Mouse (Mus musculus) midbrain, embryonic 12.5 days (tissue): Measurements from ENCODE around the gene Itgam. TPM values are rescaled to one million over a fixed set of nuclear protein-coding genes. Genes with fewer than 3 reads are reported as not detected.

Experiments
- ATAC-seq: fragments of 200-750 bp; cut with Nextera tagmentation; 2 replicates; pipeline ENCODE4 v1.8.0; 2017; ENCODE audit warnings: low read depth, moderate TSS enrichment, moderate library complexity; ENCODE audit not compliant: low FRiP score
- H3K27ac ChIP-seq: fragments of 300-500 bp; sonication (generic); replicated peaks from 2 replicates; pipeline ENCODE4 v1.5.1; 2016; ENCODE audit warnings: mild to moderate bottlenecking
- H3K27me3 ChIP-seq: fragments of 300-500 bp; sonication (generic); 2 replicates; pipeline ENCODE4 v1.6.1; 2016; ENCODE audit warnings: mild to moderate bottlenecking
- H3K36me3 ChIP-seq: fragments of 300-500 bp; sonication (generic); 2 replicates; pipeline ENCODE4 v1.6.1; 2016
- H3K4me1 ChIP-seq: fragments of 300-500 bp; sonication (generic); 2 replicates; pipeline ENCODE4 v1.6.1; 2016
- H3K4me2 ChIP-seq: fragments of 300-500 bp; sonication (generic); replicated peaks from 2 replicates; pipeline ENCODE4 v1.6.1; 2016; ENCODE audit warnings: mild to moderate bottlenecking, moderate library complexity
- H3K4me3 ChIP-seq: fragments of 300-500 bp; sonication (generic); 2 replicates; pipeline ENCODE4 v1.5.1; 2016; ENCODE audit warnings: mild to moderate bottlenecking
- H3K9ac ChIP-seq: fragments of 300-500 bp; sonication (generic); replicated peaks from 2 replicates; pipeline ENCODE4 v1.6.1; 2016; ENCODE audit warnings: mild to moderate bottlenecking, moderate library complexity
- H3K9me3 ChIP-seq: fragments of 300-500 bp; sonication (generic); 2 replicates; pipeline ENCODE4 v1.6.1; 2016; ENCODE audit warnings: mild to moderate bottlenecking
- WGBS: fragments of 180-500 bp; shearing (Covaris S2); methylation state at CpG from one replicate; pipeline ENCODE4 v1.1.7; 2016; 5-methylcytosine and 5-hydroxymethylcytosine counted together
- polyA plus RNA-seq: library from polyadenylated mRNA; unstranded; fragments of >200 nt; fragmentation: Nextera tagmentation; extraction: Ambion mirVana; gene quantifications from 2 replicates; pipeline ENCODE4 v1.2.1, GENCODE M21; 2016

The Itgam gene
- polyA plus RNA-seq, 1 experiment from 2014 or later = 0.42 TPM

DNA sequence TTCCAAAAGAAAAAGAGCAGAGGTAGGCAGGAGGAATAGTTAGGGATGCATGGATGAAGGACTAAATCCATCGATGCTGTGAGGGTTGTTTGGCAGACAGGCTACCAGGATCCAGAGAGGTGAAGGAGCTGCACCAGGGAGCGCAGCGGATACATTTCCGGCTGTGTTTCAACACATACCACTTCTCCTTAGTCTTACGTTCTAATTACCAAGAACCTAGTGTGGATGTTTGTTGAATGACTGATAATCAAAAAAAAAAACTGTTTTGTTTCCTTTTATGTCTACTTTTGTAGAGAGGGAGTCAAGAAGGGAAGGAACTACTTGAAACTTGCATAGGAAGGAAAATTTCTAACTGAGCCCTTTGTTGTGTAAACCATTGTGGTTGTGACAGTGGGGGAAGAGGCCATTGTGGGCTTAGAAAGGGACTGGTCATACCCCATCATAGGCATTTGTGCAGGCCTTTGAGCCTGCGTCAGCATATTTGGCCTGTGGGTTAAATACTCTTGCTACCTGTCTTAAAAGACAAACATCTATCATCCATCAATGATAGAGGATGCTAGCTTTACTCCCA lies 856 bp downstream of the Itgam start:
- Histone ChIP-seq H3K4me1 (no peaks in the 10 kb centered on the region), H3K4me2 (no peak overlapping the region), H3K27me3 (no peaks in the 10 kb centered on the region), H3K27ac (no peak overlapping the region), H3K4me3 (no peak overlapping the region), H3K9ac (no peak overlapping the region), H3K36me3 (no peaks in the 10 kb centered on the region), H3K9me3 (no peaks in the 10 kb centered on the region)
- WGBS = 81% methylated on average over 6 of the region's 6 CpGs
- ATAC-seq = no peak

DNA sequence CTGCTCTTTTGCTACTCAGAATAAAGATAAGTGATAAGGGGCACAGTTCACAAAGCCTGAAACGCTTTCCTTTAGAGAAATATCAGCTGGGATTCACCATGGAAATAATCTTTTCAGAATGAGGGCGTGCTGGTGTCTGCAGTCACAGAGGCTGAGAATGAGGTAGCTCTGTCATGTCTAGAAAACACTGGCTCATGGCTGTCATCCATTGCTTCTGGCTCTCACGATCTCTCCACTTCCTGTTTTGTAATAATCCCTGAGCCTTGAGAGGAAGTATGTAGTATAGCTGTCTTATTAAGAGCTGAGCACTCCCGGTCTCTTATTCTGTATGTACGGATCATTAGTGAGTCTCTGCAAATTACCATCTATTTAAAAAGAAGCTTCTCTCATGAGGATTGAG lies 3.1 kb downstream of the Itgam start:
- Histone ChIP-seq H3K4me1 (no peaks in the 10 kb centered on the region), H3K9ac (no peak overlapping the region), H3K4me3 (no peak overlapping the region), H3K9me3 (no peaks in the 10 kb centered on the region), H3K36me3 (no peaks in the 10 kb centered on the region), H3K4me2 (no peak overlapping the region), H3K27ac (no peak overlapping the region), H3K27me3 (no peaks in the 10 kb centered on the region)
- no peak for ATAC-seq
- WGBS = 85% methylated on average over 5 of the region's 5 CpGs

DNA sequence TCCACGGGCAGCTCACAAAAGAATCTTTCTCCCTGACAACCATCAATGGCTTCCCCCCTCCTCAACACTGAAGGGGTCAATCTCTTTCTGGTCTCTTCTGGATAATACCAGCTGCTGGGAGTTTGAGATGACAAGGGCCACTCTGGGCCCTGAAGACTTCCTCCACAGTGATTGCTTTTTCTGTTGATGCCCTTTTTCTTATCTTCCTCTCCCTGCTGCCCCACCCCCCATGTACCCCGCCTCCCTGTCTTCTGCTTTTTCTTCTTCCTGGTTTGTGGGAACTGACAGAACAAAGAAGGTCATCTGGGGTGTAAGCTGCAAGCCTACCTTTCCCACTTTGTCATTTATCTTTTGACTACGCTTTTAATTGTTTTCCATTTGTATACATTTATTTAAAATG lies 5.4 kb downstream of the Itgam start:
- no peaks in the 10 kb centered on the region for H3K36me3 ChIP-seq
- H3K9me3 ChIP-seq = no peaks in the 10 kb centered on the region
- H3K4me1 ChIP-seq = no peaks in the 10 kb centered on the region
- ATAC-seq = no peak
- no peak overlapping the region for H3K9ac ChIP-seq
- no peak overlapping the region for H3K4me2 ChIP-seq
- no peak overlapping the region for H3K27ac ChIP-seq
- no peak overlapping the region for H3K4me3 ChIP-seq
- WGBS = 61% methylated on average over 3 of the region's 3 CpGs
- no peaks in the 10 kb centered on the region for H3K27me3 ChIP-seq

DNA sequence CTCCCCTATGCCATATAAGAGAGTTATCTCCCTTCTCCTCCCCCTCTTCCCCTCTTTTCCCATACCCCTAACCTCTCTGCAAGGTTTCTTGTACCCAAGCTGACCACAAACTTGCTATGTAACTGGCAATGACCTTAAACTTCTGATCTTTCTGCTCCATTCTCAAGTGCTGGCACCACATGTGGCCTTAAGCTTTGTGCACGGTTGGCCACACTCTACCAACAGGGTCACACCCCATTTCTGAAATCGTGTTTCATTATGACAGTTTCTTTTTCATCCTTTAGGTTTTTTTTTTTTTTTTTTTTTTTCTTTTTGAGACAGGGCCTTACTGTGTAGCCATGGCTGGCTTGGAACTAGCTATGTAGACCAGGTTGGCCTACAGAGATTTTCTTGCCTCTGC lies 7.4 kb downstream of the Itgam start:
- Histone ChIP-seq H3K27ac (no peak overlapping the region), H3K4me2 (no peak overlapping the region), H3K4me3 (no peak overlapping the region), H3K27me3 (no peaks in the 10 kb centered on the region), H3K36me3 (no peaks in the 10 kb centered on the region), H3K4me1 (no peaks in the 10 kb centered on the region), H3K9me3 (no peaks in the 10 kb centered on the region), H3K9ac (no peak overlapping the region)
- 91% methylated on average over 2 of the region's 2 CpGs for WGBS
- no peak for ATAC-seq

DNA sequence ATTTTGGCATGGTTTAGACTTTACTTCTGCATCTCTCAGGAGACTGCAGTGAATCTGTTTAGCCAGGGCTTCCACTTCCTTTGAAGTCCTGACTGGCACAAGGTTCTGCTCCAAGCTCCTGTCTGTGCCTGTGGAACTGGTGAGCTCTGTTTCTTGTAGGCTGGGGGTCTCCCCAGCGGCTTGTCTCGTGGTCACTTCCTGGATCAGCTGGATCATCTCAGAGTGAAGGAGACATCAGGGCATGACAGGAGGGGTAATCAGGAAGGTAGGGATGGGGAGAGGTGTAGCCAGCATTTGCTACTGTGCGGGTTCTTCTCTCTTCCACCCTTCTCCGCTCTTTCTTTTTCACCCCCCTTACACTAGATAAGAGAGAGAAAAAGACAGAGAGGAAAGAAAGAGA lies 9.4 kb downstream of the Itgam start:
- no peaks in the 10 kb centered on the region for H3K4me1 ChIP-seq
- no peaks in the 10 kb centered on the region for H3K36me3 ChIP-seq
- ATAC-seq = no peak
- H3K27ac ChIP-seq = no peak overlapping the region
- H3K4me2 ChIP-seq = no peak overlapping the region
- H3K27me3 ChIP-seq = no peaks in the 10 kb centered on the region
- no peaks in the 10 kb centered on the region for H3K9me3 ChIP-seq
- H3K4me3 ChIP-seq = no peak overlapping the region
- 90% methylated on average over 4 of the region's 4 CpGs for WGBS
- no peak overlapping the region for H3K9ac ChIP-seq

DNA sequence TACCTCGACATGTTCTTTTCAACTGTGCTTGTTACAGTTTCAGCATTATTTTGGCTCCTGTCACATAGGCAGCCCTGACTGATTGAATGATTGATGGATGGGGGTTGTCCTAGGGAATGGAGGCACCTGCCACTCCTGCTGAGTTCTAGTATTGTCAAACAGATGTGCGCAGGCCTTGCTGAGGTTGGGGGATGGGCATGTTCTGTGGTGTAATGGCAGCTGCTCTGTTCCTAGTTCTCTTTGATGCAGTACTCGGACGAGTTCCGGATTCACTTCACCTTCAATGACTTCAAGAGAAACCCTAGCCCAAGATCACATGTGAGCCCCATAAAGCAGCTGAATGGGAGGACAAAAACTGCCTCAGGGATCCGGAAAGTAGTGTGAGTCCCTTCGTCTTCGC lies 17.6 kb downstream of the Itgam start:
- no peak for ATAC-seq

DNA sequence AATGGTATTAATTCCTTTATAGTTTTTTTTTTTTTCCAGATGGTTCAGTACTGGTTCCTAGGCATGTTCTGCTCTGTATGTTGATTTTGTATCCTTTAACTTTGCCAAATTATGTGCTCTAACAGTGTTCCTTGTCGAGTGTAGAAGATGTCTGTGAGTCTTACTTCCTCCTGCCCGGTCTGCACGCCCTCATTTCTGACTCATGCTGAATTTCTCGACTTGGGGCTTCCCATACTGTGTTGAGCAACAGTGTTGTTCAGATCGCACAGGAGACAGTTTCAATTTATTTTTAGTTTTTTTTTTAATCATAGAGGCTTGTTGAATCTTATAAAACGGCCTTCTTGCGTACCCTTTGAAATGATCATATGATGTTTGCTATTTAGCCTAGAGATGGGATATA lies 26.7 kb downstream of the Itgam start:
- WGBS = 86% methylated on average over 7 of the region's 7 CpGs
- Histone ChIP-seq H3K4me1 (no peaks in the 10 kb centered on the region), H3K4me3 (no peak overlapping the region), H3K36me3 (no peaks in the 10 kb centered on the region), H3K4me2 (no peak overlapping the region), H3K27ac (no peak overlapping the region), H3K9me3 (no peaks in the 10 kb centered on the region), H3K27me3 (no peaks in the 10 kb centered on the region), H3K9ac (no peak overlapping the region)
- no peak for ATAC-seq

More for the DNA sequence above, 17.6 kb downstream of the Itgam start:
- Histone ChIP-seq H3K4me3 (no peak overlapping the region), H3K4me2 (no peak overlapping the region), H3K27ac (no peak overlapping the region), H3K27me3 (no peaks in the 10 kb centered on the region), H3K36me3 (no peaks in the 10 kb centered on the region), H3K4me1 (no peaks in the 10 kb centered on the region), H3K9ac (no peak overlapping the region), H3K9me3 (no peaks in the 10 kb centered on the region)
- WGBS = 87% methylated on average over 8 of the region's 8 CpGs

DNA sequence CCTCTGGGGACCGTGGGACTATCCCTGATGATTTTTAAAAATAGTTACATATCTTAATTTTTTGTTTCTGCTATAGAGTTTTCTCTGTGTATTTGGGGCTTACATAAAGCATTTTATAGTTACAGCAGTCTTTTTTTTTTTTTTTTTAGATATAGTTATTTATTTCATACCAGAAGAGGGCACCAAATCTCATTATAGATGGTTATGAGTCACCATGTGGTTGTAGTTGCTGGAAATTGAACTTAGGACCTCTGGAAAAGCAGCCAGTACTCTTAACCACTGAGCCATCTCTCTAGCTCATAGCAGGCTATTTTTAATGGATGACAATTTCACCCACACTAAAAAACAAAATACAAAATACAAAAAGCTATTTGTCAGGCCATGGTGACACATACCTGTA lies 35.7 kb downstream of the Itgam start:
- Histone ChIP-seq H3K9me3 (no peaks in the 10 kb centered on the region), H3K4me1 (no peaks in the 10 kb centered on the region), H3K27me3 (no peaks in the 10 kb centered on the region), H3K9ac (no peak overlapping the region), H3K36me3 (no peaks in the 10 kb centered on the region), H3K4me2 (no peak overlapping the region), H3K4me3 (no peak overlapping the region), H3K27ac (no peak overlapping the region)
- ATAC-seq = no peak
- WGBS = 87% methylated on average over 1 of the region's 1 CpGs

DNA sequence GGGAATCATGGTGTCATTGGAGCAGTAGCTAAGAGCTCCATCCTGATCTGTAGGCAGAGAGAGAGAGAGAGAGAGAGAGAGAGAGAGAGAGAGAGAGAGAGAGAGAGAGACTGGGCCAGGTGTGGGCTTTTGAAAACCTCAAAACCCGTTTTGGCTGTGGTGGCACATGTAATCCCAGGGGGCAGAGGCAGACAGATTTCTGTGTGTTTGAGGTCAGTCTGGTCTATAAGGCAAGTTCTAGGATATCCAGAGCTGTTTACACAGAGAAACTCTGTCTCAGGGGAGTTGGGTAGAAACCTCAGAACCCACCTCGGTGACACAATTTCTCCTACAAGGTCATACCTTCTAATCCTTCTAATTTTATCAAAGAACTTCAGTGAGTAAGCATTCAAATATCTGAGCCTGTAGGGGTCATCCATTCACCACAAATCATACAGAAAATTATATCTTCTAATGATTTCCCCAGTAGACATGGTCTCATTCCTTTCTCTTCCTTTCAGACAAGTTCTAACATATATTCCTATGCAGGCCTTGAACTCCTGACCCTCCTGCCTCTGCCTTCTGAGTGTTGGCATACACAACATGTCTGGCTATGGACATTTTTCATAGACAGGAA lies 38.4 kb downstream of the Itgam start:
- no peak overlapping the region for H3K4me3 ChIP-seq
- WGBS = 85% methylated on average over 2 of the region's 2 CpGs
- no peak for ATAC-seq
- no peak overlapping the region for H3K9ac ChIP-seq
- H3K4me2 ChIP-seq = no peak overlapping the region
- H3K27ac ChIP-seq = no peak overlapping the region
- no peaks in the 10 kb centered on the region for H3K9me3 ChIP-seq
- no peaks in the 10 kb centered on the region for H3K27me3 ChIP-seq
- no peaks in the 10 kb centered on the region for H3K36me3 ChIP-seq
- H3K4me1 ChIP-seq = no peaks in the 10 kb centered on the region

DNA sequence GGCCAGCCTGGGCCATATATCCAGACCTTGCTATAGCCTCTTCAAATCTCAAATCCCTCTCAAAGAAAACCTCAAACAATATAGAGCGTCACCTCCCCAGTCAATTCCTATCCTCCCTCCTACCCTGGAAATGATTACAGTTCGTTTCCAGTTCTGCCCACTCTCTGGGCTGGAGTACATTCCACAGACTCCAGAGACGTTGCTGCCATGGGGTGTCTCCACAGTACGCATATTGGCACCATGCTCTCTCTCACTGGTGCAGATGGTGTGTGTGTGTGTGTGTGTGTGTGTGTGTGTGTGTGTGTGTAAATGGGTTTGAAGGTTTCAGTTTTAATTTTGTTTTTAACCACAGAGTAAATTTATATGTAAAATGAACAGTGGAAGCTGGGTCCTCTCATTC lies 42.8 kb downstream of the Itgam start:
- Histone ChIP-seq H3K4me2 (no peak overlapping the region), H3K27ac (no peak overlapping the region), H3K9me3 (no peaks in the 10 kb centered on the region), H3K27me3 (no peaks in the 10 kb centered on the region), H3K4me1 (no peaks in the 10 kb centered on the region), H3K9ac (no peak overlapping the region), H3K36me3 (no peaks in the 10 kb centered on the region), H3K4me3 (no peak overlapping the region)
- no peak for ATAC-seq
- 63% methylated on average over 4 of the region's 4 CpGs for WGBS

DNA sequence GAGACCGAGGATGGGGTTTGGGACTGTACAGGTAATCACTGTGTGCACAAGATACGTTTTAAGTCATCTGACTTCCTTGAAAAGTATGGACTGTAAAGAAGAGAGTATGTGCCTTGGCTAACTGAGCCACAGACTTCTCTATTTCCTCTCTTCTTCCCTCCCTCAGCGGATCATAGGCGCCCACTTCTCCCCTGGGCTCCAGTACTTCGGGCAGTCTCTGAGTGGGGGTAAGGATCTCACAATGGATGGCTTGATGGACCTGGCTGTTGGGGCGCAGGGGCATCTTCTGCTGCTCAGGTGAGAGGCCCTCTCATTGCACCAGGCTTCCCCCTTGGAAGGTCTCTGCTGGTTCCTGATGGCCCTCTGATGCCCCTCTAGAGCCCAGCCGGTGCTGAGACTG lies 45.0 kb downstream of the Itgam start:
- no peak overlapping the region for H3K4me2 ChIP-seq
- H3K27me3 ChIP-seq = no peaks in the 10 kb centered on the region
- no peaks in the 10 kb centered on the region for H3K9me3 ChIP-seq
- H3K4me3 ChIP-seq = no peak overlapping the region
- no peaks in the 10 kb centered on the region for H3K36me3 ChIP-seq
- WGBS = 95% methylated on average over 7 of the region's 7 CpGs
- H3K27ac ChIP-seq = no peak overlapping the region
- H3K9ac ChIP-seq = no peak overlapping the region
- no peak for ATAC-seq
- H3K4me1 ChIP-seq = no peaks in the 10 kb centered on the region

DNA sequence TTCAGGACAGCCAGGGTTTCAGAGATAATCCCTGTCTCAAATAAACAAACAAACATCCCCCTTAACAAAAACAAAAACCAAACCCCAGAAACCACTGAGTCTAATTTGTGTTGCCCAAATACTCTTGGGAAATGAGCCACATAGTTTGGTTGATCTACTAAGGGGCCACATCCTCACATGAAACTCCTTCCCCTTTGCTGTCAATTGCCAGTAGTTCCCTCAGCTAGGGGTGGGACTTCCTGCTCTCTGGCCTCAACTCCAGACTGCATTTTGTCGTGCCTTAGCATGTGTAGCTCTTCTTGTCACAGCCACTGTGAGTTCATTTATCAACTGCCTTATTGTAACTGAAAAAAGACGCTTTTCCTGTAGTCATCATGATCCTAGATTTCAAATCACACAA lies 47.9 kb downstream of the Itgam start:
- no peak overlapping the region for H3K4me3 ChIP-seq
- 72% methylated on average over 2 of the region's 2 CpGs for WGBS
- no peaks in the 10 kb centered on the region for H3K36me3 ChIP-seq
- ATAC-seq = no peak
- H3K27me3 ChIP-seq = no peaks in the 10 kb centered on the region
- H3K4me2 ChIP-seq = no peak overlapping the region
- no peak overlapping the region for H3K27ac ChIP-seq
- no peaks in the 10 kb centered on the region for H3K4me1 ChIP-seq
- H3K9ac ChIP-seq = no peak overlapping the region
- H3K9me3 ChIP-seq = no peaks in the 10 kb centered on the region

DNA sequence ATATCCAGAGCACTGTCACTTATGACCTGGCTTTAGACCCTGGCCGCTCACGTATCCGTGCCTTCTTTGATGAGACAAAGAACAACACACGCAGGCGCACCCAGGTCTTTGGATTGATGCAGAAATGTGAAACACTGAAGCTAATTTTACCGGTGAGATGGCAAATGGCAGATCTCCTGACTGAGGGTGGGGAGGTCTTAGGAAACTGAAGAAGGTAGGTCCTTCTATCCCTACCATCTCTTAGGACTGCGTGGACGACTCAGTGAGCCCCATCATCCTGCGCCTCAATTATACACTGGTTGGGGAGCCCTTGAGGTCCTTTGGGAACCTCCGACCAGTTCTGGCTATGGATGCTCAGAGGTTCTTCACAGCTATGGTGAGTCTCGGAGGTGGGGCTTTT lies 49.7 kb downstream of the Itgam start:
- H3K27ac ChIP-seq = no peak overlapping the region
- no peak for ATAC-seq
- no peak overlapping the region for H3K4me2 ChIP-seq
- WGBS = 94% methylated on average over 11 of the region's 11 CpGs
- H3K9ac ChIP-seq = no peak overlapping the region
- no peaks in the 10 kb centered on the region for H3K9me3 ChIP-seq
- no peak overlapping the region for H3K4me3 ChIP-seq
- no peaks in the 10 kb centered on the region for H3K4me1 ChIP-seq
- no peaks in the 10 kb centered on the region for H3K36me3 ChIP-seq
- no peaks in the 10 kb centered on the region for H3K27me3 ChIP-seq
